Mouse (Mus musculus) forebrain, embryonic 16.5 days (tissue): Measurements from ENCODE around the gene Mepce. TPM values are rescaled to one million over a fixed set of nuclear protein-coding genes. Genes with fewer than 3 reads are reported as not detected.

Experiments used
- ATAC-seq: fragments of 200-750 bp; cut with Nextera tagmentation; 2 replicates; pipeline ENCODE4 v1.8.0; 2017; ENCODE audit warnings: mild to moderate bottlenecking, moderate library complexity
- H3K27ac ChIP-seq: fragments of 300-500 bp; sonication (generic); 2 replicates; pipeline ENCODE4 v1.5.1; 2014; ENCODE audit warnings: low read length, control low read depth
- H3K27me3 ChIP-seq: fragments of 300-500 bp; sonication (generic); replicated peaks from 2 replicates; pipeline ENCODE4 v1.6.1; 2014; ENCODE audit warnings: low read length; ENCODE audit not compliant: control insufficient read depth, insufficient read depth
- H3K36me3 ChIP-seq: fragments of 300-500 bp; sonication (generic); 2 replicates; pipeline ENCODE4 v1.6.1; 2014; ENCODE audit not compliant: control insufficient read depth, insufficient read depth
- H3K4me1 ChIP-seq: fragments of 300-500 bp; sonication (generic); replicated peaks from 2 replicates; pipeline ENCODE4 v1.6.1; 2014; ENCODE audit warnings: low read length; ENCODE audit not compliant: control insufficient read depth, insufficient read depth
- H3K4me2 ChIP-seq: fragments of 300-500 bp; sonication (generic); 2 replicates; pipeline ENCODE4 v1.6.1; 2014; ENCODE audit warnings: mild to moderate bottlenecking, low read length, control low read depth
- H3K4me3 ChIP-seq: fragments of 300-500 bp; sonication (generic); replicated peaks from 2 replicates; pipeline ENCODE4 v1.5.1; 2014; ENCODE audit warnings: mild to moderate bottlenecking, low read length, control low read depth
- H3K9ac ChIP-seq: fragments of 300-500 bp; sonication (generic); replicated peaks from 2 replicates; pipeline ENCODE4 v1.6.1; 2014; ENCODE audit warnings: low read depth, low read length, control low read depth
- H3K9me3 ChIP-seq: fragments of 300-500 bp; sonication (generic); 2 replicates; pipeline ENCODE4 v1.6.1; 2016; ENCODE audit warnings: low read length; ENCODE audit not compliant: control insufficient read depth
- WGBS: fragments of 180-500 bp; shearing (Covaris S2); extraction: QIAGEN DNeasy Blood & Tissue Kit; methylation state at CpG from one replicate; pipeline ENCODE4 v1.1.7; 2014; 5-methylcytosine and 5-hydroxymethylcytosine counted together
- polyA plus RNA-seq: library from polyadenylated mRNA; unstranded; fragments of >200 nt; fragmentation: Nextera tagmentation; extraction: Ambion mirVana; gene quantifications from 2 replicates; pipeline ENCODE4 v1.2.1, GENCODE M21; 2015

Gene Mepce
- polyA plus RNA-seq, 1 experiment from 2014 or later = 11.9 TPM

GRCm38 (mm10) chr5:137747326-137747961 is 40.0 kb downstream of the Mepce start:
- 4% methylated on average over 25 of the region's 26 CpGs for WGBS
- Histone ChIP-seq H3K4me1 (peaks cover 41% of the 10 kb centered on the region), H3K36me3 (peaks cover 5% of the 10 kb centered on the region), H3K4me3 (peak overlapping the region; percentile 66), H3K9ac (peak overlapping the region; percentile 78), H3K27ac (peak overlapping the region; percentile 93), H3K9me3 (no peaks in the 10 kb centered on the region), H3K4me2 (peak overlapping the region; percentile 99), H3K27me3 (no peaks in the 10 kb centered on the region)
- peak; percentile 19; the same call in 1 of the 2 replicates for ATAC-seq

GRCm38 (mm10) chr5:137746851-137747325 is 40.6 kb downstream of the Mepce start:
- H3K27me3 ChIP-seq = no peaks in the 10 kb centered on the region
- H3K36me3 ChIP-seq = peaks cover 3% of the 10 kb centered on the region
- peak overlapping the region; percentile 93 for H3K27ac ChIP-seq
- H3K4me1 ChIP-seq = peaks cover 42% of the 10 kb centered on the region
- under 1% methylated on average over 16 of the region's 16 CpGs for WGBS
- H3K4me2 ChIP-seq = peak overlapping the region; percentile 99
- ATAC-seq = no peak
- H3K9me3 ChIP-seq = no peaks in the 10 kb centered on the region
- H3K9ac ChIP-seq = peak overlapping the region; percentile 78
- H3K4me3 ChIP-seq = peak overlapping the region; percentile 66

GRCm38 (mm10) chr5:137746282-137746850 is 41.1 kb downstream of the Mepce start:
- Histone ChIP-seq H3K4me1 (peaks cover 48% of the 10 kb centered on the region), H3K9me3 (no peaks in the 10 kb centered on the region), H3K4me2 (peak overlapping the region; percentile 99), H3K4me3 (peak overlapping the region; percentile 66), H3K27ac (peak overlapping the region; percentile 93), H3K9ac (peak overlapping the region; percentile 78), H3K27me3 (no peaks in the 10 kb centered on the region), H3K36me3 (no peaks in the 10 kb centered on the region; the same call in 1 of the 2 replicates)
- peak; percentile 11 for ATAC-seq
- WGBS = 0% methylated on average over 20 of the region's 20 CpGs

GRCm38 (mm10) chr5:137745214-137746171 is 42.0 kb downstream of the Mepce start, which contains the start of gene Tsc22d4:
Gene Tsc22d4, plus strand, starts transcription at chr5:137745730.
- WGBS = 4% methylated on average over 28 of the region's 28 CpGs

GRCm38 (mm10) chr5:137744197-137744596 is 43.3 kb downstream of the Mepce start:
- 57% methylated on average over 7 of the region's 7 CpGs for WGBS
- no peak overlapping the region for H3K4me2 ChIP-seq
- H3K4me3 ChIP-seq = no peak overlapping the region
- no peak overlapping the region for H3K9ac ChIP-seq
- peaks cover 57% of the 10 kb centered on the region for H3K4me1 ChIP-seq
- H3K27me3 ChIP-seq = no peaks in the 10 kb centered on the region
- ATAC-seq = no peak
- H3K27ac ChIP-seq = peak overlapping the region; percentile 31; the same call in 1 of the 2 replicates
- no peaks in the 10 kb centered on the region for H3K36me3 ChIP-seq
- no peaks in the 10 kb centered on the region for H3K9me3 ChIP-seq

More at GRCm38 (mm10) chr5:137745214-137746171, 42.0 kb downstream of the Mepce start, which contains the start of gene Tsc22d4:
- H3K4me3 ChIP-seq = peak within 1 kb of the TSS; percentile 66
- peaks cover 49% of the 10 kb centered on the region for H3K4me1 ChIP-seq
- H3K27me3 ChIP-seq = no peaks in the 10 kb centered on the region
- H3K4me2 ChIP-seq = peak within 1 kb of the TSS; percentile 99
- H3K9me3 ChIP-seq = no peaks in the 10 kb centered on the region
- no peaks in the 10 kb centered on the region for H3K36me3 ChIP-seq
- peak within 1 kb of the TSS; percentile 78 for H3K9ac ChIP-seq
- ATAC-seq = peak; percentile 74
- H3K27ac ChIP-seq = peak within 1 kb of the TSS; percentile 93

GRCm38 (mm10) chr5:137742836-137743235 is 44.6 kb downstream of the Mepce start:
- no peaks in the 10 kb centered on the region for H3K9me3 ChIP-seq
- ATAC-seq = no peak
- no peak overlapping the region for H3K9ac ChIP-seq
- no peak overlapping the region for H3K27ac ChIP-seq
- no peaks in the 10 kb centered on the region for H3K36me3 ChIP-seq
- no peak overlapping the region for H3K4me2 ChIP-seq
- H3K4me1 ChIP-seq = peaks cover 57% of the 10 kb centered on the region
- no peaks in the 10 kb centered on the region for H3K27me3 ChIP-seq
- H3K4me3 ChIP-seq = no peak overlapping the region
- 92% methylated on average over 6 of the region's 6 CpGs for WGBS

GRCm38 (mm10) chr5:137742048-137742447 is 45.4 kb downstream of the Mepce start:
- no peak for ATAC-seq
- Histone ChIP-seq H3K36me3 (no peaks in the 10 kb centered on the region; the same call in 1 of the 2 replicates), H3K9me3 (no peaks in the 10 kb centered on the region), H3K27me3 (no peaks in the 10 kb centered on the region), H3K27ac (no peak overlapping the region), H3K4me2 (peak overlapping the region; percentile 84), H3K4me1 (peaks cover 53% of the 10 kb centered on the region), H3K9ac (no peak overlapping the region), H3K4me3 (no peak overlapping the region; the same call in 1 of the 2 replicates)
- 80% methylated on average over 10 of the region's 10 CpGs for WGBS

GRCm38 (mm10) chr5:137741023-137741931 is 46.2 kb downstream of the Mepce start, which contains the start of gene Nyap1:
Gene Nyap1, minus strand, starts transcription at chr5:137741607.
- H3K27ac ChIP-seq = peak within 1 kb of the TSS; percentile 90
- no peaks in the 10 kb centered on the region; the same call in 1 of the 2 replicates for H3K36me3 ChIP-seq
- H3K9me3 ChIP-seq = no peaks in the 10 kb centered on the region
- H3K27me3 ChIP-seq = no peaks in the 10 kb centered on the region
- under 1% methylated on average over 56 of the region's 71 CpGs for WGBS
- H3K4me1 ChIP-seq = peaks cover 48% of the 10 kb centered on the region
- H3K4me2 ChIP-seq = peak within 1 kb of the TSS; percentile 84
- peak; percentile 90 for ATAC-seq
- peak within 1 kb of the TSS; percentile 79 for H3K9ac ChIP-seq
- peak within 1 kb of the TSS; percentile 67 for H3K4me3 ChIP-seq
